Mouse (Mus musculus) left cerebral cortex, postnatal 36 days (tissue): Measurements from ENCODE around the gene Nepro. TPM values are rescaled to one million over a fixed set of nuclear protein-coding genes. Genes with fewer than 3 reads are reported as not detected.

Experiments
- DNase-seq, 2 experiments: peaks; one replicate each; pipeline ENCODE4 v3.0.0; 2021 to 2022; ENCODE audit warnings: low spot score in 2 of 2, mixed read lengths in 1 of 2
- intact Hi-C: fragments of 180-260 bp; cut with DNase I; formaldehyde crosslinking; loops from one replicate; pipeline ENCODE4 v1.15.1; 2025
- total RNA-seq, 2 experiments: library from RNA; stranded (reverse); gene quantifications; 2 replicates each; pipeline ENCODE4 v1.2.3; 2021

Gene Nepro
- total RNA-seq, 2 experiments from 2014 or later: 4.0 to 5.4 TPM

DNA sequence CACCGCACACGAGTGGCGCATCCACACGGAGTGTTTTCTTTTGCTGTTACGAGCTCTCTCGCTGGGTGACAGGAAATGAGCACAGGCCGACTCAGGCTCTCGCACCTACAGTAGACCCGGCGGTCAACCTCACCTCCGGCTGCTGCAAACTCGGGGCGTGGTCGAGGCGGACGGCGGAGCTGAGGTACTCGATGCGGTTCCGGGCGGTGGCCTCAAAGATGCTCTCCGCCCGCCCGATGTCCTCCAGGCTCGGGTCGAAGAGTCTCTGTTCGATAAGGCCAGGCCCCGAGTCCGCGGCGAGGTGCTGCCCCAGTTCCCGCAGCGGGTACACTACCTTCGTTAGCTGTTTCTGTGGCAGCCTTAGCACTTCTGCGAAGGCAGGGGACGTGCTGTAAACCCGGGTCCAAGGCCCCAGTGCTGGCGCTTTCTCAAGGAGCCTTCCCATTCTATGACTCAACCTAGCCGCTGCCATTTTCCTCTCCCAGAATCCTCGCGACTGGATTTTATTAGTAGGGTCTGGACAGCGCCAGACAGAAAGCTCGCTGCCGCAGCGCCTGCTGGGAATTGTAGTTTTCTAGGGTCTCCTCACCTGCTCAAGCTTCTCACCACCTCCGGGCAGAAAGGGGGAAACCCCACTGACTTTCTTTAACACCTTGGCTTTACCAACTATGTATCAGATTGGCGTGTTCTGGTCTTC lies 21.9 kb downstream of the Nepro start, which contains the start of gene Gtpbp8:
Gtpbp8 (minus strand) TSS at position 498 of the 697 bp plus-strand sequence.
- intact Hi-C loops: loop anchor here (5.0 to 10.0 kb wide), 2 partner anchors 346 to 409 kb away; partner anchors contain the start of genes Atg3, Ccdc80 and Slc35a5

DNA sequence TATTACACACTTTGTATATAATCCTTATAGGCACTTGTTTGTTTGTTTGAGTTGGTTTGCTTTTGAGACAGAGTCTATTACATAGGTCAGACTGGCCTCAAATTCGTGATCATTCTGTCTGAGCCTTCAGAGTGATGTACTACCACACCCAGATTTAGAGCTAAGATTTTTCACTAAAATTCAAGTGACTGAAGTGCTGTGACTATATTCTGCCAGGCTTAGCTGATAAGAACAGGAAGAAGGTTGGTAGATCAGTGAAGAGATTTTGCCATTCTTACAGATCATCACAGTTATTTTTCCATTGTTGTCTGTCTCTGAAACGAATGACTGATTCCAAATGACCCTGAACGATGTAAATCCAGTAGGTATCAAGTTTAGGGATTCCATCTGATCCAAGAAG lies 23.9 kb downstream of the Nepro start:
- intact Hi-C loops: loop anchor here (5.0 to 10.0 kb wide), 2 partner anchors 344 to 407 kb away; partner anchors contain the start of genes Atg3, Ccdc80 and Slc35a5
- no peak for DNase-seq

More for the DNA sequence above, 21.9 kb downstream of the Nepro start, which contains the start of gene Gtpbp8:
- DNase-seq: peak; percentile 90 to 91

DNA sequence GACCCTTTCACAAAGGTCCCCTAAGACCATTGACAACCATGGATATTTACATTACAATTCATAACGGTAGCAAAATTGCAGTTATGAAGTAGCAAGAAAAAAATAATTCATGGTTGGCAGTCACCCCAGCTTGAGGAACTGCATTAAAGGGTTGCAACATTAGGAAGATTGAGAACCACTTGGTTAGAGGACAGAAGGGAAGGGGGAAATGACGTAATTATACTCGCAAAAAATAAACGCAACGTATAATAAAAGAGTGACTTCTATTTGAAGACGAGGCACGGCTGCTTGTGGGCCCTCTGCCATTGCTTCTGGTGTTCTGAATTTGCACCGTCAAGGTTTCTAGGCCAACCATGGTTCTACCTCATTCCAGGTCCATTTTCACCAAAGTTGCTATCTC lies 33.6 kb downstream of the Nepro start:
- DNase-seq: no peak
- intact Hi-C loops: no loop called here

DNA sequence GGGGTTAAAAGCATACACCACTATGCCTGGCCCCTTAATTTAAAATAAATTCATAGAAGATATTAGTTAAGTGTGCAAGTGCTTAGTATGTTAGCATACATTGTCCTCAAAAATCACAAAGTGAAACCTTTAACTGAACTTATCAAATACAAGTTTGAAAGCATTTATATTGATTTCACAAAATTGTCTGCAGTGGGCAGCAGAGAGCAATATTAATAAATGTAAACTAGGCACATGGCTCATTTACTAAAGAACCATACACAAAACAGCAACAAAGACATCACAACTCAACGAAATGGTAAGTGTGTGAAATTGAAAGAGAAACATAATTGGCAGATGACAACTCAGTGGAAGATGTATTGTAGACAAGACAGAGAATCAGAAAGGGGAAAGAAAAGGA lies 37.7 kb downstream of the Nepro start:
- intact Hi-C loops: loop anchor here (10.0 kb wide), 1 partner anchor 363 kb away; no protein-coding TSS in a partner anchor
- no peak for DNase-seq

DNA sequence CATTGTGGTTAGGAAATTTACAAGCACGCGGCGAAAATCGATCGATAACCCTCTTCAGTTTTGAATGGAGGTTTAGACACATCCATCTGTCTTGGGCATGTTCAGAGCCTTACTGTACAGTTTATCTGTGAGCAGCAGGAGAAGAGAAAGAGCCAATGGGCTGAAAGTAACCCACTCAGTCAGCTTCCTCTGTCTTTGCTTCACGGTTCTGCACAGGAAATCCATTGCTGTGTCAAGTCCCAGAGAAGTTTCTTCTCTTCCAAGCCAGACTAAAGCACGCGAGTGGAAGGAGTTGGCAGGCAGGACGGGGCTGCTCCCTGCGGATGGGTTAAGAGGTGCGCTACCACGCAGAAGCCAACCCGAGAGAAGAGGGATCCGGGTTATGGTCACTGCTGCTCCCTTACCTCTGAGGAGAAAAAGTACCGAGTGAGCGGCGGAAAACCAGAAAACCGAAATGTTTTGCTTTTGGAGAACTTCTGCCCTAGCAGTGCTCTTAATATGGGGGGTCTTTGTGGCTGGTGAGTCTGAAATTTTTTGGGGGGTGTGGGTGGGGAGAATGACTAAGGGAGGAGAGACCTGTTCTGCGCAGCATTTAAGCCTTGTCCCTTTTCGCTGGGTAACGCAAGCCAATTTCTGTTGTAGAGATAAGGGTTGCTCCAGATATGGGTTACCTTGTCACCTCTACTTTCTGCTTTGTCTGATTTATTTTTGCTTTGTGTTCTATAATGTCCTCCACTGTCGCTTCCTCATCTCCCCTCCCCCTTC lies 41.6 kb downstream of the Nepro start, which contains the start of gene Cd200r1:
Cd200r1 (plus strand) TSS at position 182 of the 765 bp plus-strand sequence.
- DNase-seq: no peak
- intact Hi-C loops: loop anchor here (2.0 to 10.0 kb wide), 3 partner anchors 262 to 359 kb away; no protein-coding TSS in a partner anchor

DNA sequence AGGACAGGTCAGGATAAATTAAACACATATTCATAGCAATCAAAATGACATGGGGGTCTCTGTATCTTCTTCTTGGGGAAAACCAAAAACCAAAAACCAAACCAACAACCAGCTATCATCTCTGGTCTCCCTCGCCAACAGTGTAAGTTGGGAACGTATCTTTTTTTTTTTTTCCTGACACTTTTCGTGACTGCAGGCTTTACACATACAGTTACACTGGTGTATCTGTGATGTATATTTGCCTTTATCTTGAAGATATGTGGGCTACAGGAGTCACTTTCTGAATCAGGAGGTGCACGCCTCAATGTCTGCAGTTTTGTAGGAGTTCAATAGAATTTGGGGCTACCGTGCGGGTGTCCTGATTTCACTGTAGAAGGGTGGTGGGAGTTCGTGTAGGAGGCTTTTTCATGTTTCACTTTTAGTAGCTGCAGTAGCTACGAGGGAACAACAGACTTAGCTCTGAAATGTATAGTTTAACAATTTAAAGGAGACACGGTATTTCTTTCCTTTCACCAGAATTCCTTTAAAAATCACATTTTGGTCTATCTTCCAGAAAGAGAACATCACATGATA lies 42.3 kb downstream of the Nepro start:
- intact Hi-C loops: loop anchor here (2.0 to 10.0 kb wide), 3 partner anchors 261 to 358 kb away; no protein-coding TSS in a partner anchor

DNA sequence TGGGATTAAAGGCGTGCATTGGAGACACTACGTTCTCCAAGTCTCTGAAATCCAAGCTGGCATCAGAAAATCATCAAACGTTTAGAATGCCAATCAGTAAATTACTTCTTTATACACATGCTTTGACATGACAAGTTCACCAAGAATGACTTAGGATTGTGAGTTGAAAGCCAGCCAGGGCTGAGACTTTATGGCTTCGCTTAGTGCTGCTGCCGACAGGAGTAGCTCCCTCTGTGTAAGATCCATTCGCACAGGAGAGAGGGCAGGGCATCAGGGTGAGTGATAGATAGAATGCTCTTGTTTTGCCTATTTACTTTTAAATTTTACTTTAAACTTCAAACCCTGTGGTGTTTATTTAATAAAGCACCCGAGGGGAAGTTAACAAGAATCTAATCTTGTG lies 43.4 kb downstream of the Nepro start:
- DNase-seq: no peak
- intact Hi-C loops: loop anchor here (2.0 to 10.0 kb wide), 3 partner anchors 260 to 357 kb away; no protein-coding TSS in a partner anchor

More for the DNA sequence above, 42.3 kb downstream of the Nepro start:
- DNase-seq: peak in 1 of 2 experiments; percentile 32

DNA sequence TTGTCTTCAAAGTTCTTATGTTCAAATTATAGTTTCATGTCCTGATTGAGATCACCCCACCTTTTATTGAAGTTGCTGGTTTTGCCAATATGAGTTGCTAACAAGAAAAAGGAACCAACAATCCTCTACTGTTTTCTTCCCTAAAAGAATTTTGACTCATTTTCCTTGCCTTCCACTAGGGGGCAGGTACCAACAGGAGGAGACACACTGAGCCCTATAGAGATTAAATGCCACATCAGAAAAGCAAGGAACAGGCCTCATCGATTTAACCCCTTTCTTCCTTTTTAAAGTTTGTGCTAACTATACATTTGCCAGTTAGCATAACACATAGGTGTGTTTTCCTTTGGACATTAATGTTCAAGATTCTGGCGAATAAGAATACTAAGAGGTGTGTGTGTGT lies 43.9 kb downstream of the Nepro start:
- DNase-seq: no peak
- intact Hi-C loops: loop anchor here (2.0 to 10.0 kb wide), 3 partner anchors 259 to 357 kb away; no protein-coding TSS in a partner anchor

DNA sequence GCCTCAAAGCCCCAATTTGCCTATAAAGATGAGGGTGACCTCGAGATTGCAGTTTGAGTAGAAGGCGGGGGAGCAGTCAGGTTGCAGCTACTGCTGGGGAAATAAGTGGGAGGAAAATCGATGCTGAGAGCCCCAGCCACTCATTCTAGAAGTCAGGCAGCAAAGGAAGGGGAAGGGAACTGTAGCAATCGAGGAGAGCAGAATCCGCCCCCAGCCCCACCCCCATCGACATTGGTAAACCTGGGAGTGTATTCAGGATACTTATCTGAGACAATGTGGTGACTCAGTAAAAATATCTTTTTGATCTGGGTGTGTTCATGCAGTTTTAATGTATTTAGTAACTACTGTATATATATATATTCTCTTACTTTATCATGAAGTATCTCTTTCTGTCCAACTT lies 48.5 kb downstream of the Nepro start:
- no peak for DNase-seq
- intact Hi-C loops: no loop called here

DNA sequence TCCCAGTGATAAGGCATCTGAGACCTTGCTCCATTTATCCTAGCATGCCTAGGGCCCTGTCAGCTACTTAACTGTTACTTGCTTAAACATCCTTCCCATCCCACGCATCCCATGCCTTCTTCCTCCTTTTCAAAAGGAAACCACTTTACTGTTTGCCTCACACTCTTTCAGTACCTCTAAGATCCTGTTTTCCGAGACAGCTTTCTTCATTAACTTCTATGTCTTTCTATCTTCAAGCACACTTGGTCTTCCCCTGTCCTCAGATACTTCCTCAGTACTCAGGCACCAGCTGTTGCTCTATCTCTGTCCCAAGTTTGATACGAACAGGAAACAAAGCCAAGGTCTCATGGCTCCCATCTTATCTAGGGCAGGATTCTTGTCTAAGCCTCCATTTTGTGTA lies 49.6 kb downstream of the Nepro start:
- intact Hi-C loops: no loop called here
- no peak for DNase-seq

DNA sequence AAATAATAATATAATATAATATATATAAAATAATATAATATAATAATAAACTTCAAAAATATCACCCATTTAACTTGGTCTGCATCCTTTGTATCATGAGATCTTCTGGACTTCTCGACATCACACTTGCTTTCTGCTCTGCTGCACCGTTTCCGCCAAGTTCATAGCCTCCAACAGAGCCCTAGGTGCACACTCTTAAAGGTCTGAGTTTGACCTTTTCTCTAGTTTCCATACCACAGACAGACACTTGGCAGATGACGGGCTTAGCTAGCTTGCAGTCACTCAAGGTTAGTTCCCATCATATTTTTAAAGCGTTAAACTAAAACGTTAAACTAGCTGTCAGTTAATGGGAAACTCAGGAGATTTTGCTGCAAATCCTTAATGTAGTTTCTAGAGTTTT lies 50.1 kb downstream of the Nepro start:
- DNase-seq: no peak
- intact Hi-C loops: no loop called here

DNA sequence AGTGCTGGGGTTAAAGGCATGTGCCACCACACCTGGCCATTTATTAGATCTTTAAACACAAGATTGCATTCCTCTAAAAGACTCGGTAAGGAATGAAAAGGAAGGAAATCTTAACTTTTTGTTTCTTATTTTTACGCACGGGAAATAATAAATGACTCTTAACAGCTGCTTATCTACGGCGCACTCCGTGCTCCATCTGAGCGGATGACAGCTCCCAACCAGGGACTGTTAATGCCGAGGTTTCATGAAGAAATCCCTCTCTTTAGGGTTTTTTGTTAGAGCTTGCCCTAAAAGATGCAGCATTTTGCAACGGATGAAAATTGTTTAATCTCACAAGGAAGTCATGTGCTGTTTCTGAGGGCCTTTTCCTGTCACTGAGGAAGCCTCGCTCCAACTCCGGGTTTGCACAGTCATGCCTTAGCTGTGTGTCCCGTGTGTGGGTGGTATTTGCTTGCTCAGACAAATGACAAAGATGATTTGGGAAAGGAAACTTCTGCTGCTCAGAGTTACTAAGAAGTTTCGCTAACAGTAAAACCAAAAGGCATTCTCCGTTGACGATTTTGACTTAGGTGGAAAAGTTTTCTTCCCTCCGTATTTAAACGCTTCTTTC lies 54.5 kb downstream of the Nepro start:
- no peak for DNase-seq
- intact Hi-C loops: no loop called here

DNA sequence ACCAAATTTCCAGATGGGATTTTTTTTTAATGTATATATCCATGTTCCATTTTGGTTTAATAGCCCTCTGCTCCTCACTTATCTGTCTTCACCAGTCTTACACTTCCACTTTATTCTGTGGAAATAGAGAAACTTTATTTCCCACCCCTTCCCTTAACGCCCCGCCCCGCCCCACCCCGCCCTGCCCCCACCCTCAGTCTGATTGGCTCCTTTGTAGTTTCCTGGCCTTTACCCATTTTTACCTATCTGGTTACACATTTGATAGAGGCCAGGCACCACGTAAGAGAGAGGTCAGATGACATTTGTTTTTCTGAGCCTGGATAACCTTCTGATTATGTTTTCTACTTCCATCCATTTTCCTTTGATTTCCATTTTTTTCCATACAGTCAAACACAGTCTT lies 55.4 kb downstream of the Nepro start:
- DNase-seq: no peak
- intact Hi-C loops: no loop called here

DNA sequence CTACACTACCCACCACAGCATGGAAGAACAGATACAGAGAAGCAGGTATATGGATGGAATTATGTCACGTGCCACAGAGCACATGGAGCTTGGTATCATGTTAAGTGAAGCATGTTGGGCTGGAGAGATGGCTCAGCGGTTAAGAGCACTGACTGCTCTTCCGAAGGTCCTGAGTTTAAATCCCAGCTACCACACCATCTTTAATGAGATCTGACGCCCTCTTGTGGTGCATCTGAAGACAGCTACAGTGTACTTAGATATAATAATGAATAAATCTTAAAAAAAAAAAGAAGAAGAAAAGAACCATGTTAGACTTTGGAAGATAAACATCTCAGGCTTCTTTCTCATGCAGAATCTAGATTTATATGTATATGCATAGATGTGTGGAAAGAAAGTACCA lies 56.6 kb downstream of the Nepro start:
- intact Hi-C loops: no loop called here
- no peak for DNase-seq

Other genes starting within 250 kb of the Nepro start
- 10 to 100 TPM; 18.8 to 20.5 TPM for gene Boc, start 165.4 kb upstream of the Nepro start, total RNA-seq
- 10 to 100 TPM; 23.6 to 28.7 TPM for gene Gtpbp8, start 22.1 kb downstream of the Nepro start, total RNA-seq
- under 1 TPM; 0.52 to 0.59 TPM for gene Cd200r1, start 41.4 kb downstream of the Nepro start, total RNA-seq
- under 1 TPM in 1 of 2 experiments, not detected in 1; 0.29 TPM for gene Cd200r4, start 87.4 kb downstream of the Nepro start, total RNA-seq
- not detected for gene Cd200r2, start 142.8 kb downstream of the Nepro start, total RNA-seq
- gene Cd200r3, start 219.4 kb downstream of the Nepro start, total RNA-seq: not detected